7 mouse cellular contexts compared by ENCODE assay signal in genomic region chr16:37851366-37851765, GRCm38 (mm10). TPM values are rescaled to one million over a fixed set of nuclear protein-coding genes. Genes with fewer than 3 reads are reported as not detected.
DNase-seq lines count a peak whose midpoint lies in the region; ATAC-seq and TF ChIP-seq lines count a peak whose summit lies in the region.

No protein-coding gene starts in this region.

- H3K36me3 ChIP-seq in embryonic facial prominence, embryonic 10.5 days (replicated peaks), result no peaks in the 10 kb centered on the region
- no peaks in the 10 kb centered on the region for H3K36me3 ChIP-seq in hindbrain, embryonic 14.5 days (replicated peaks; ENCODE audit: control insufficient read depth, insufficient read depth)
- H3K36me3 ChIP-seq in lung, embryonic 14.5 days (ENCODE audit: insufficient read depth), result no peaks in the 10 kb centered on the region

- ATAC-seq in hindbrain, embryonic 14.5 days (ENCODE audit: low FRiP score), result no peak
- peak; percentile 67; the same call in 1 of the 2 replicates for ATAC-seq in lung, embryonic 14.5 days (ENCODE audit: insufficient read depth)

- H3K9ac ChIP-seq in hindbrain, embryonic 14.5 days, result no peak overlapping the region
- H3K9ac ChIP-seq in lung, embryonic 14.5 days, result no peak overlapping the region

- no peaks in the 10 kb centered on the region for H3K27me3 ChIP-seq in embryonic facial prominence, embryonic 10.5 days (replicated peaks; ENCODE audit: low read depth, poor library complexity, severe bottlenecking)
- H3K27me3 ChIP-seq in hindbrain, embryonic 14.5 days (ENCODE audit: control insufficient read depth, insufficient read depth, low read length), result no peaks in the 10 kb centered on the region
- no peaks in the 10 kb centered on the region for H3K27me3 ChIP-seq in lung, embryonic 14.5 days (ENCODE audit: insufficient read depth, low read length)

- DNase-seq in embryonic facial prominence, embryonic 10.5 days (ENCODE audit: low spot score), result peak; percentile 77
- no peak for DNase-seq in hindbrain, embryonic 14.5 days (ENCODE audit: low spot score)
- DNase-seq in lung, embryonic 14.5 days, result peak; percentile 77
- no peak for DNase-seq in frontal cortex, postnatal 10 days (ENCODE audit: low spot score in 2 of 2)
- no peak for DNase-seq in thymus, postnatal 25 days
- no peak for DNase-seq in Muller cell, postnatal 12 days (ENCODE audit: inconsistent ontology term)

- WGBS in embryonic facial prominence, embryonic 10.5 days, result 25% methylated on average over 5 of the region's 5 CpGs
- 63% methylated on average over 5 of the region's 5 CpGs for WGBS in hindbrain, embryonic 14.5 days
- WGBS in lung, embryonic 14.5 days, result 27% methylated on average over 5 of the region's 5 CpGs

- H3K9me3 ChIP-seq in embryonic facial prominence, embryonic 10.5 days, result no peaks in the 10 kb centered on the region
- H3K9me3 ChIP-seq in hindbrain, embryonic 14.5 days (ENCODE audit: control insufficient read depth, low read length), result no peaks in the 10 kb centered on the region
- no peaks in the 10 kb centered on the region for H3K9me3 ChIP-seq in lung, embryonic 14.5 days (ENCODE audit: low read depth, low read length)

- peaks cover 18% of the 10 kb centered on the region for H3K4me1 ChIP-seq in brown adipose tissue, adult 24 weeks (ENCODE audit: control insufficient read depth, insufficient read depth, insufficient read length, low read length)
- H3K4me1 ChIP-seq in embryonic facial prominence, embryonic 10.5 days, result peaks cover 52% of the 10 kb centered on the region
- H3K4me1 ChIP-seq in hindbrain, embryonic 14.5 days (replicated peaks; ENCODE audit: control insufficient read depth, insufficient read depth, low read length), result no peaks in the 10 kb centered on the region
- H3K4me1 ChIP-seq in lung, embryonic 14.5 days (ENCODE audit: insufficient read depth), result peaks cover 11% of the 10 kb centered on the region; the same call in 1 of the 2 replicates

- TF ChIP-seq CTCF in lung, embryonic 14.5 days (IDR thresholded peaks at IDR 0.05; ENCODE audit: low read depth), result no peak

- no peak overlapping the region for H3K4me3 ChIP-seq in brown adipose tissue, adult 24 weeks (ENCODE audit: insufficient read depth, low read depth, low read length)
- no peak overlapping the region for H3K4me3 ChIP-seq in embryonic facial prominence, embryonic 10.5 days
- no peak overlapping the region for H3K4me3 ChIP-seq in hindbrain, embryonic 14.5 days (replicated peaks; ENCODE audit: low read length)
- H3K4me3 ChIP-seq in lung, embryonic 14.5 days (ENCODE audit: low read depth, low read length), result no peak overlapping the region

- no peak overlapping the region for H3K4me2 ChIP-seq in hindbrain, embryonic 14.5 days (replicated peaks)
- H3K4me2 ChIP-seq in lung, embryonic 14.5 days, result no peak overlapping the region

- peak overlapping the region; percentile 44 for H3K27ac ChIP-seq in brown adipose tissue, adult 24 weeks (replicated peaks; ENCODE audit: low read depth, low read length)
- peak overlapping the region; percentile 72 for H3K27ac ChIP-seq in embryonic facial prominence, embryonic 10.5 days (replicated peaks)
- H3K27ac ChIP-seq in hindbrain, embryonic 14.5 days, result peak overlapping the region; percentile 20; the same call in 1 of the 2 replicates
- peak overlapping the region; percentile 56; the same call in 1 of the 2 replicates for H3K27ac ChIP-seq in lung, embryonic 14.5 days (ENCODE audit: low read depth)

RNA-seq across cellular contexts. Expression of gene Gm36028, which starts 9.6 kb away (rescaled TPM):
- polyA plus RNA-seq in brown adipose tissue, adult 24 weeks (2012; ENCODE audit: insufficient read depth, insufficient read length, missing spikeins), result 3.4 and 4.1 TPM in 2 replicates
- 0.62 and 0.85 TPM in 2 replicates for polyA plus RNA-seq in embryonic facial prominence, embryonic 10.5 days (2016; fragmentation: Nextera tagmentation; extraction: Ambion mirVana)
- polyA plus RNA-seq in hindbrain, embryonic 14.5 days (2014; fragmentation: Nextera tagmentation; extraction: Ambion mirVana), result not detected in 2 replicates
- 0.38 and 0.46 TPM in 2 replicates for polyA plus RNA-seq in lung, embryonic 14.5 days (2014; fragmentation: Nextera tagmentation; extraction: Ambion mirVana)

RNA-seq across cellular contexts. Expression of gene Lrrc58, which starts 16.8 kb away (rescaled TPM):
- 50.9 and 60.6 TPM in 2 replicates for polyA plus RNA-seq in brown adipose tissue, adult 24 weeks (2012; ENCODE audit: insufficient read depth, insufficient read length, missing spikeins)
- 68.3 and 68.9 TPM in 2 replicates for polyA plus RNA-seq in embryonic facial prominence, embryonic 10.5 days (2016; fragmentation: Nextera tagmentation; extraction: Ambion mirVana)
- 57.1 and 59.9 TPM in 2 replicates for polyA plus RNA-seq in hindbrain, embryonic 14.5 days (2014; fragmentation: Nextera tagmentation; extraction: Ambion mirVana)
- polyA plus RNA-seq in lung, embryonic 14.5 days (2014; fragmentation: Nextera tagmentation; extraction: Ambion mirVana), result 73.9 and 78.4 TPM in 2 replicates

Comparison
In these comparisons a context has a peak if more than half of its experiments do, and no peak if none do; other contexts are left out.
1. H3K27ac ChIP-seq: peak in every context shown above with its lines; median percentile 72 in embryonic facial prominence, embryonic 10.5 days; 56 in lung, embryonic 14.5 days; 44 in brown adipose tissue, adult 24 weeks; 20 in hindbrain, embryonic 14.5 days.
2. DNase-seq: peak in embryonic facial prominence, embryonic 10.5 days (single experiment) and lung, embryonic 14.5 days (single experiment); none in hindbrain, embryonic 14.5 days (single experiment), frontal cortex, postnatal 10 days (0 of 2), thymus, postnatal 25 days (single experiment) and Muller cell, postnatal 12 days (single experiment).